Mouse (Mus musculus): ENCODE data around the gene Gm17581.

GRCm38 (mm10) chr2:155784534-155784933 lies 48.9 kb upstream of the Gm17581 start:
- no peak for TF ChIP-seq MAX (IDR thresholded peaks at IDR 0.05; ENCODE audit: low read depth)
- no peak for TF ChIP-seq CEBPB (IDR thresholded peaks at IDR 0.05; ENCODE audit: insufficient read depth, poor library complexity, severe bottlenecking)
- no peak for TF ChIP-seq POLR2A (IDR thresholded peaks at IDR 0.05; ENCODE audit: insufficient read length, low read depth)
- no peak for TF ChIP-seq MYOD1 (IDR thresholded peaks at IDR 0.05; ENCODE audit: control insufficient read depth in 1 of 3, insufficient read length in 2 of 3, low read depth in 2 of 3)
- TF ChIP-seq USF1 (IDR thresholded peaks at IDR 0.05; ENCODE audit: low read depth): no peak
- TF ChIP-seq TCF12 (IDR thresholded peaks at IDR 0.05; ENCODE audit: insufficient read depth, poor library complexity, severe bottlenecking): no peak
- no peak for TF ChIP-seq E2F4 (IDR thresholded peaks at IDR 0.05; ENCODE audit: insufficient read depth)
- TF ChIP-seq MYOG (IDR thresholded peaks at IDR 0.05; ENCODE audit: control insufficient read depth in 1 of 3, insufficient read depth in 1 of 3, insufficient read length in 2 of 3, low read depth in 2 of 3): no peak
- TF ChIP-seq REST (IDR thresholded peaks at IDR 0.05; ENCODE audit: insufficient read depth, insufficient read length): no peak
- TF ChIP-seq POLR2AphosphoS2 (IDR thresholded peaks at IDR 0.05; ENCODE audit: insufficient read length, low read depth): no peak
- no peak for TF ChIP-seq SRF (IDR thresholded peaks at IDR 0.05; ENCODE audit: control insufficient read depth, insufficient read length, low read depth)
